Mouse (Mus musculus) liver, postnatal 0 days (tissue): ENCODE measurements around the gene Gm49387.

Experiments used
- CTCF ChIP-seq: sonication (generic); IDR thresholded peaks from 2 replicates; pipeline ENCODE4 v1.5.1; 2016; ENCODE audit warnings: antibody characterized with exemption, low read depth
- EP300 ChIP-seq: IDR thresholded peaks from 2 replicates; pipeline ENCODE4 v1.6.1; 2016; ENCODE audit warnings: antibody characterized with exemption, low read depth, mild to moderate bottlenecking

DNA sequence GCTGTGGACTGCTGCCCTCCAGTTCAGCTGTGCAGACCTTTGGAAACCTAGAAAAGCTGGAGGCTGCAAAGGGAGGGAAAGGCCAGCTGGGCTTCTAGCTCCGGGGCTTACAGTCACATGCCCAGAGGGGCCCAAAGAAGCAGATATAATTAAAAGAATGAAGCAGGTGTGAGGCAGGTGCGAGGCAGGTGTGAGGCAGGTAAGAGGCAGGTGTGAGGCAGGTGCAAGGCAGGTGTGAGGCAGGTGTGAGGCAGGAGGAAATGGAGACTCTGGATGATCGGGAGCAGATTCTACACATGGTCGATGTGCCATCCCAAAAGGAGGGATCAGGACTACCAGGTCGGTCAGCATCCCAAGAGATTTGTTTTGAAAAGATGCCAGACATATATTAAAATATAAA, 69.3 kb downstream of the Gm49387 start:
- TF ChIP-seq CTCF (no peak), EP300 (no peak)
